Mouse (Mus musculus) A20 (cell line): Measurements from ENCODE around the gene Cnst.

ENCODE experiments used
- DNase-seq: peaks from one replicate; pipeline ENCODE4 v3.0.0-alpha.2; 2011; ENCODE audit warnings: low read depth, low spot score

Cnst gene

GRCm38 (mm10) chr1:179591639-179592038, 45.5 kb downstream of the Cnst start:
- DNase-seq: peak; percentile 73

GRCm38 (mm10) chr1:179592143-179592542, 46.0 kb downstream of the Cnst start:
- no peak for DNase-seq

- DNase-seq: peak; percentile 34
Measured at GRCm38 (mm10) chr1:179592972-179593371, 46.8 kb downstream of the Cnst start.

- no peak for DNase-seq
Measured at GRCm38 (mm10) chr1:179598386-179598785, 52.2 kb downstream of the Cnst start.

GRCm38 (mm10) chr1:179604526-179604925, 58.4 kb downstream of the Cnst start:
- no peak for DNase-seq

- no peak for DNase-seq
Measured at GRCm38 (mm10) chr1:179606004-179606723, 60.0 kb downstream of the Cnst start.

- no peak for DNase-seq
Measured at GRCm38 (mm10) chr1:179608521-179608920, 62.4 kb downstream of the Cnst start.

- DNase-seq: no peak
Measured at GRCm38 (mm10) chr1:179609724-179610505, 63.7 kb downstream of the Cnst start.

GRCm38 (mm10) chr1:179611182-179611581, 65.0 kb downstream of the Cnst start:
- no peak for DNase-seq

- DNase-seq: no peak
Measured at GRCm38 (mm10) chr1:179612418-179612817, 66.2 kb downstream of the Cnst start.

GRCm38 (mm10) chr1:179612986-179613505, 66.9 kb downstream of the Cnst start:
- DNase-seq: no peak

- DNase-seq: no peak
Measured at GRCm38 (mm10) chr1:179617426-179617825, 71.3 kb downstream of the Cnst start.

GRCm38 (mm10) chr1:179622665-179623064, 76.5 kb downstream of the Cnst start:
- DNase-seq: no peak

- peak; percentile 67 for DNase-seq
Measured at GRCm38 (mm10) chr1:179623657-179624056, 77.5 kb downstream of the Cnst start.

- DNase-seq: peak; percentile 68
Measured at GRCm38 (mm10) chr1:179624354-179624753, 78.2 kb downstream of the Cnst start.

GRCm38 (mm10) chr1:179627855-179628254, 81.7 kb downstream of the Cnst start:
- no peak for DNase-seq

GRCm38 (mm10) chr1:179628438-179629106, 82.4 kb downstream of the Cnst start:
- peak; percentile 92 for DNase-seq

GRCm38 (mm10) chr1:179629276-179629675, 83.1 kb downstream of the Cnst start:
- DNase-seq: peak; percentile 25

- no peak for DNase-seq
Measured at GRCm38 (mm10) chr1:179632746-179633413, 86.7 kb downstream of the Cnst start.

GRCm38 (mm10) chr1:179633414-179633752, 87.2 kb downstream of the Cnst start:
- DNase-seq: peak; percentile 76

- no peak for DNase-seq
Measured at GRCm38 (mm10) chr1:179634159-179634558, 88.0 kb downstream of the Cnst start.

- DNase-seq: peak; percentile 15
Measured at GRCm38 (mm10) chr1:179642726-179643125, 96.6 kb downstream of the Cnst start.
